Comparison of ENCODE assay signal across 14 mouse cellular contexts in the genomic region with DNA sequence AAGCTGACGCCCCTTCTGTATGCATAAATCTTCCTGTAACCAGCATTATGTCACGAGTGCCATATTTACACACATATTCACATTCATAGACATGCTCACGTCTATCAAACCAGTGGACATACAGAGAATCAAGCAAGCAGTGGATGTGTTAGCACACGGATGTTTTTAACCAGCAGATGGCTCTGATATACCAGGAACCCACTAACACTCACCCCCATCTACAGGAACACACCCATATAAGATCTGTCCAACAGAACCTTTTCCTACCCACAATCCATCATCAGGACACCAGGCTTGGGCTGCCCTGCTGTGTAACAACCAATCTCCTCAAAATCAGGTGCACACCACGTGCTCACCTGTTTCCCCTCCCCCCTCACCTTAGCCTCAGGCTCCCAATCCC.
DNase-seq lines count a peak whose midpoint lies in the region; ATAC-seq and TF ChIP-seq lines count a peak whose summit lies in the region.
"Had no signal": no experiment of that assay in that cellular context is flagged by ENCODE, and none has a peak within 500 bp of the region (broad histone marks: within the 10 kb centered on the region; RNA-seq: fewer than 3 reads in every experiment).

No protein-coding gene starts in this region.

- TF ChIP-seq EP300 in lung, postnatal 0 days (IDR thresholded peaks at IDR 0.05): no peak

- H3K9me3 ChIP-seq in hindbrain, embryonic 15.5 days: no peaks in the 10 kb centered on the region
- no peaks in the 10 kb centered on the region for H3K9me3 ChIP-seq in hindbrain, embryonic 11.5 days (ENCODE audit: control insufficient read depth, low read length)
- no peaks in the 10 kb centered on the region for H3K9me3 ChIP-seq in lung, postnatal 0 days (ENCODE audit: low read length)
- H3K9me3 ChIP-seq: limb, embryonic 10.5 days; liver, embryonic 15.5 days; stomach, embryonic 15.5 days had no signal

- no peaks in the 10 kb centered on the region for H3K27me3 ChIP-seq in hindbrain, embryonic 15.5 days
- no peaks in the 10 kb centered on the region for H3K27me3 ChIP-seq in hindbrain, embryonic 11.5 days (ENCODE audit: control insufficient read depth, insufficient read depth, low read length)
- H3K27me3 ChIP-seq in lung, postnatal 0 days (replicated peaks; ENCODE audit: insufficient read depth, low read length): no peaks in the 10 kb centered on the region
- H3K27me3 ChIP-seq: liver, embryonic 15.5 days; stomach, embryonic 15.5 days had no signal

- WGBS in hindbrain, embryonic 15.5 days: 73% methylated on average over 5 of the region's 5 CpGs
- 72% methylated on average over 5 of the region's 5 CpGs for WGBS in hindbrain, embryonic 11.5 days
- 62% methylated on average over 5 of the region's 5 CpGs for WGBS in lung, postnatal 0 days
- 60% methylated on average over 5 of the region's 5 CpGs for WGBS in lung, adult 2 months

- H3K9ac ChIP-seq in hindbrain, embryonic 15.5 days: no peak overlapping the region
- H3K9ac ChIP-seq in hindbrain, embryonic 11.5 days (ENCODE audit: low read depth, low read length): no peak overlapping the region
- H3K9ac ChIP-seq in lung, postnatal 0 days (replicated peaks; ENCODE audit: low read depth): no peak overlapping the region
- H3K9ac ChIP-seq: liver, embryonic 15.5 days; stomach, embryonic 15.5 days had no signal

- no peaks in the 10 kb centered on the region for H3K36me3 ChIP-seq in hindbrain, embryonic 15.5 days
- H3K36me3 ChIP-seq in hindbrain, embryonic 11.5 days (ENCODE audit: control insufficient read depth, insufficient read depth, low read length): no peaks in the 10 kb centered on the region
- no peaks in the 10 kb centered on the region for H3K36me3 ChIP-seq in lung, postnatal 0 days (ENCODE audit: insufficient read depth, low read length)
- H3K36me3 ChIP-seq: limb, embryonic 10.5 days; liver, embryonic 15.5 days; stomach, embryonic 15.5 days had no signal

- ATAC-seq in hindbrain, embryonic 15.5 days (ENCODE audit: low FRiP score, low read depth): peak; percentile 52
- ATAC-seq in hindbrain, embryonic 11.5 days (ENCODE audit: low FRiP score): no peak
- no peak for ATAC-seq in lung, postnatal 0 days
- ATAC-seq: activated CD4-positive, CD25-positive, alpha-beta regulatory T cell, adult 4 months; intestine, embryonic 16.5 days had no signal

- H3K27ac ChIP-seq in hindbrain, embryonic 15.5 days (replicated peaks): no peak overlapping the region
- no peak overlapping the region for H3K27ac ChIP-seq in hindbrain, embryonic 11.5 days (ENCODE audit: low read depth, low read length)
- H3K27ac ChIP-seq in lung, postnatal 0 days (ENCODE audit: low read length): no peak overlapping the region
- H3K27ac ChIP-seq: limb, embryonic 10.5 days; liver, embryonic 15.5 days; stomach, embryonic 15.5 days had no signal

- no peak overlapping the region for H3K4me3 ChIP-seq in hindbrain, embryonic 15.5 days
- H3K4me3 ChIP-seq in hindbrain, embryonic 11.5 days (ENCODE audit: low read depth, low read length): no peak overlapping the region
- H3K4me3 ChIP-seq in lung, postnatal 0 days (ENCODE audit: low read depth, low read length): no peak overlapping the region
- no peak overlapping the region for H3K4me3 ChIP-seq in lung, adult 2 months (replicated peaks; ENCODE audit: extremely low read depth, low read depth, low read length)
- H3K4me3 ChIP-seq: limb, embryonic 10.5 days; liver, embryonic 15.5 days; stomach, embryonic 15.5 days had no signal

- peak; percentile 56 for TF ChIP-seq CTCF in lung, postnatal 0 days (IDR thresholded peaks at IDR 0.05)
- no peak for TF ChIP-seq CTCF in lung, adult 2 months (IDR thresholded peaks at IDR 0.05; ENCODE audit: insufficient read depth, low read length)

- no peak for DNase-seq in hindbrain, embryonic 11.5 days (ENCODE audit: low spot score)
- DNase-seq in lung, postnatal 0 days (ENCODE audit: low spot score): peak; percentile 32
- DNase-seq in lung, adult 2 months: no peak
- peak; percentile 32 for DNase-seq in ZHBTc4 (ENCODE audit: low read depth, low spot score)
- peak; percentile 5 for DNase-seq in naive thymus-derived CD4-positive, alpha-beta T cell, adult 2 months (ENCODE audit: low read depth)
- no peak for DNase-seq in testis, postnatal 10 days (ENCODE audit: low spot score)
- DNase-seq: cerebellum, postnatal 36 days; heart, postnatal 14 days had no signal

- peaks cover 13% of the 10 kb centered on the region for H3K4me1 ChIP-seq in hindbrain, embryonic 15.5 days (replicated peaks)
- H3K4me1 ChIP-seq in hindbrain, embryonic 11.5 days (replicated peaks; ENCODE audit: control insufficient read depth, insufficient read depth, low read length): no peaks in the 10 kb centered on the region
- H3K4me1 ChIP-seq in lung, postnatal 0 days (ENCODE audit: insufficient read depth, low read depth, low read length): no peaks in the 10 kb centered on the region
- H3K4me1 ChIP-seq in lung, adult 2 months (ENCODE audit: control insufficient read depth, insufficient read depth, low read length): no peaks in the 10 kb centered on the region
- H3K4me1 ChIP-seq: liver, embryonic 15.5 days; stomach, embryonic 15.5 days had no signal

- TF ChIP-seq POLR2A in lung, adult 2 months (IDR thresholded peaks at IDR 0.05; ENCODE audit: borderline replicate concordance, extremely low read depth, low read depth, low read length): no peak

- H3K4me2 ChIP-seq in hindbrain, embryonic 15.5 days: no peak overlapping the region
- no peak overlapping the region for H3K4me2 ChIP-seq in hindbrain, embryonic 11.5 days (replicated peaks; ENCODE audit: low read depth, low read length)
- H3K4me2 ChIP-seq in lung, postnatal 0 days (replicated peaks; ENCODE audit: low read depth, low read length): no peak overlapping the region
- H3K4me2 ChIP-seq: liver, embryonic 15.5 days; stomach, embryonic 15.5 days had no signal

Comparison
In these comparisons a context has a peak if more than half of its experiments do, and no peak if none do; other contexts are left out.
1. DNase-seq: peak in lung, postnatal 0 days (single experiment), ZHBTc4 (single experiment) and naive thymus-derived CD4-positive, alpha-beta T cell, adult 2 months (single experiment); none in hindbrain, embryonic 11.5 days (single experiment), lung, adult 2 months (single experiment) and testis, postnatal 10 days (single experiment).